Mouse (Mus musculus): ENCODE results near the gene Etfbkmt. TPM values are rescaled to one million over a fixed set of nuclear protein-coding genes. Genes with fewer than 3 reads are reported as not detected.

Gene Etfbkmt
- 13.0 and 15.4 TPM in 2 replicates for polyA plus RNA-seq (2015; fragmentation: Nextera tagmentation; extraction: Ambion mirVana)

DNA sequence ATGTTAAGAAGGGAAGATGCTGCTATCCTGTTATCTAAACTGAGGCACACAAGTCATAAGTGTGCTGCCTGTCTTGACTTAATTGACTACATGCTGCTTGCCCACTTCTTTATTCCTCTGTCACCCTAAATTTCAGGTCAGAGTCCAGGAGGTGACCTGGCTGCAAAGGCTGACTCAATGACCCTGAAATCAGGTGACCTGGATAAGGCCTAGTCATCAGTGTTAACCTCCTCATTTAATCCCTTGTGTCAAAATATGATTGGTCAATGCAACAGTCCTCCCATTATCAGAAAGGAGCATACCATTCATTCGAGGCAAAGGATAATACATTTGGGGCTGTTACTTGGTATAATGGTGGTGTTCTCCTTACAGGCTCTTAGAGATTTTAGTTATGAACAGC is at the start of gene Etfbkmt:
Gene Etfbkmt, plus strand, starts transcription at position 379 of the 400 bp plus-strand sequence.
- 70% methylated on average over 1 of the region's 1 CpGs for WGBS
- H3K4me3 ChIP-seq (replicated peaks): 0 out of 2 replicates have a peak within 1 kb of the TSS, but pooled peaks have one; percentile 54

DNA sequence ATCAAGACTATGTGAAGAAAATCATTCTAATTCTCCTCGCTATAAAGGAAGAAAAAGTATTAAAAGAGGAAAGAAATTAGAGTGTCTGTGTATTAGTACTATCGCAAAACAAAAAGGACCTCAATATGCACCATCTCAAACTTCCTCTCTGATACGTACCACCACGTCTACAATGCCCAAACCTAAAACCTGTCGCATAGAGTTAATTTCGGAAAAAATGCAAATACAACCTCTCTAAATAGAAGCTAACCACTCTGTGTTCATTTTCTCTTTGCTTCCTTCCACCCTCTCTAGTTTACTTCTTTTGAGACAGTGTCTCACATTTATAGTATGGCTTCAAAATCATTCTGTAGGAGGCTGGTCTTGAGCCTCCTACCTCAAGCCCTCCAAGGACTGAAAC is 47.2 kb upstream of the Etfbkmt start:
- Histone ChIP-seq H3K36me3 (no peaks in the 10 kb centered on the region), H3K27ac (replicated peaks) (no peak overlapping the region), H3K4me2 (replicated peaks) (no peak overlapping the region), H3K9ac (no peak overlapping the region), H3K4me1 (no peaks in the 10 kb centered on the region), H3K27me3 (no peaks in the 10 kb centered on the region), H3K9me3 (replicated peaks) (no peaks in the 10 kb centered on the region), H3K4me3 (replicated peaks) (no peak overlapping the region)
- ATAC-seq (ENCODE audit: insufficient number of reproducible peaks, low FRiP score, low TSS enrichment, low read depth): no peak
- WGBS: 95% methylated on average over 6 of the region's 6 CpGs

More for the DNA sequence above, at the start of gene Etfbkmt:
- H3K27ac ChIP-seq (replicated peaks): no peak within 1 kb of the TSS
- no peak within 1 kb of the TSS for H3K9ac ChIP-seq
- H3K4me1 ChIP-seq: 0 out of 2 replicates have a peak, but pooled peaks cover 5% of the 10 kb centered on the region
- ATAC-seq (ENCODE audit: insufficient number of reproducible peaks, low FRiP score, low TSS enrichment, low read depth): no peak
- H3K27me3 ChIP-seq: no peaks in the 10 kb centered on the region
- peaks cover 6% of the 10 kb centered on the region; the same call in 1 of the 2 replicates for H3K36me3 ChIP-seq
- H3K4me2 ChIP-seq (replicated peaks): no peak within 1 kb of the TSS
- H3K9me3 ChIP-seq (replicated peaks): no peaks in the 10 kb centered on the region

DNA sequence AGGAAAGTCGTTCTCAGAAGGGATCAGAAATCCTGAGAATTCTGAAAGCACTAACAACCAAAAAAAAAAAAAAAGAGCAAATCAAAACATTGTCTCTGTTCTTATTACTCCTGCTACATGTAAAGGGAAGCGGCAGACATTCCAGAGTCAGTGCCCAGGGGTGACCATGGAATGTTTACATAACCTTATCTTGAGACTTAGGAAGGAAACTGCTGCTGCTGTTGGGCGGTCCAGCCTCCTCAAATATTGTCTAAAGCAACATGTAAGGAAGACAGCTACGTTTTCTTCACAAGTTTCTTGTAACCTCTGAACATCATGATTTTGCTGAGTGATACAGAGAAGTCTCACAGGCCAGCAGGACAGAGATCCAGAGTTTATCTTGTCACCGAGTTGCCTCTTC is 46.2 kb upstream of the Etfbkmt start:
- Histone ChIP-seq H3K4me2 (replicated peaks) (no peak overlapping the region), H3K9ac (no peak overlapping the region), H3K4me3 (replicated peaks) (no peak overlapping the region), H3K27me3 (no peaks in the 10 kb centered on the region), H3K27ac (replicated peaks) (no peak overlapping the region), H3K4me1 (no peaks in the 10 kb centered on the region), H3K9me3 (replicated peaks) (no peaks in the 10 kb centered on the region), H3K36me3 (no peaks in the 10 kb centered on the region)
- no peak for ATAC-seq (ENCODE audit: insufficient number of reproducible peaks, low FRiP score, low TSS enrichment, low read depth)
- 21% methylated on average over 5 of the region's 5 CpGs for WGBS

DNA sequence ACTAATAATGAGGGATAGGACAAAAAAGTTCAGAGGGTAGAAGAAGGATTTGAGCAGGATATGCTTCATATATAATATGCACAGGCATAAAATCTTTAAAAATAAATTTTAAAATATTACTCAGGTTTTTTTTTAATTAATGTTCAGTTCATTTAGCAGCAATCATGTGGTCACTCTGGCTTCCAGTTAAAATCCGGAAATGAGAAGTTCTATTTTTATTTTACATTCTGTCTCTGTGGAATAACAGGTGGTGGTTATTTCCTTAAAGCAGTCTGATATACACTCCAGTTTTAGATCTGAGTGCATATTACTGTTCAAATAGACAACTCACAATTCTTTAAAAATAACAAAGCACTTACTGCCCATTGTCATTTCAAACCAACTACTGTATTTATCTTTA is 45.1 kb upstream of the Etfbkmt start:
- Histone ChIP-seq H3K9ac (no peak overlapping the region), H3K27ac (replicated peaks) (no peak overlapping the region), H3K27me3 (no peaks in the 10 kb centered on the region), H3K4me3 (replicated peaks) (no peak overlapping the region), H3K36me3 (no peaks in the 10 kb centered on the region), H3K4me1 (no peaks in the 10 kb centered on the region), H3K4me2 (replicated peaks) (no peak overlapping the region), H3K9me3 (replicated peaks) (no peaks in the 10 kb centered on the region)
- 69% methylated on average over 1 of the region's 1 CpGs for WGBS
- no peak for ATAC-seq (ENCODE audit: insufficient number of reproducible peaks, low FRiP score, low TSS enrichment, low read depth)

DNA sequence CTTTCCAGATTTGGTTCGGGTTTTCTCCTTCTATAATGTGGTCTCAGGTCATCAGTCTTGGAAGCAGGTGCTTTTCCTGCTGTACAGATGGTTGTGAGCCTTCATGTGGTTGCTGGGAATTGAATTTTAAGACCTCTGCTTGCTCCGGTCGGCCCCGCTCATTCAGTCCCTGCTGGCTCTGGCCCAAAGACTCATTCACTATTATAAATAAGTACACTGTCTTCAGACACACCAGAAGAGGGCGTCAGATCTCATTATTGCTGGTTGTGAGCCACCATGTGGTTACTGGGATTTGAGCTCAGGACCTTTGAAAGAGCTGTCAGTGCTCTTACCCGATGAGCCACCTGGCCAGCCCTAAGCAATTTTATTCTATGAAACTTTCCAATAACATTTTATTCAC is 44.3 kb upstream of the Etfbkmt start:
- H3K9ac ChIP-seq: no peak overlapping the region
- ATAC-seq (ENCODE audit: insufficient number of reproducible peaks, low FRiP score, low TSS enrichment, low read depth): no peak
- 70% methylated on average over 6 of the region's 6 CpGs for WGBS

DNA sequence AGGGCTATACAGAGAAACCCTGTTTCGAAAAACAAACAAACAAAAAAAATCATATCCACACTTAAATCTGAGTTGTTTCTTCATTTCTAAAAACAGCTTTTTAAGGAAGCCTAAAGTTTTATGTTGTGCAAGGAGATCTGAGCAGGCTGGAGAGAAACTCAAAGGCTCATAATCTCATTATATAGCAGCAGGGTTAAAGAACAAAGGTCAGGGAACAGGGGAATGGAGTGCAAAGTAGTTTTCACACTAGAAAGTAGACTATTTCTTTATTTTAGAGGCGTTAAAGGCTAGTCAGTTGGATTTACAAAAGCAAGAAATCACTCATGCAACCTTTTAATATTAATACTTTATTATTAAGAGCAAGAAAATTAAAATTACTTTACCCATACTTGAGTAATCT is 43.4 kb upstream of the Etfbkmt start:
- H3K27me3 ChIP-seq: no peaks in the 10 kb centered on the region
- no peaks in the 10 kb centered on the region for H3K9me3 ChIP-seq (replicated peaks)
- H3K4me2 ChIP-seq (replicated peaks): no peak overlapping the region
- 88% methylated on average over 2 of the region's 2 CpGs for WGBS
- ATAC-seq (ENCODE audit: insufficient number of reproducible peaks, low FRiP score, low TSS enrichment, low read depth): no peak
- H3K36me3 ChIP-seq: no peaks in the 10 kb centered on the region
- no peak overlapping the region for H3K4me3 ChIP-seq (replicated peaks)
- no peak overlapping the region for H3K9ac ChIP-seq
- no peak overlapping the region for H3K27ac ChIP-seq (replicated peaks)
- no peaks in the 10 kb centered on the region for H3K4me1 ChIP-seq

More for the DNA sequence above, 44.3 kb upstream of the Etfbkmt start:
- no peak overlapping the region for H3K27ac ChIP-seq (replicated peaks)
- H3K4me2 ChIP-seq (replicated peaks): no peak overlapping the region
- no peaks in the 10 kb centered on the region for H3K4me1 ChIP-seq
- H3K4me3 ChIP-seq (replicated peaks): no peak overlapping the region
- no peaks in the 10 kb centered on the region for H3K9me3 ChIP-seq (replicated peaks)
- H3K36me3 ChIP-seq: no peaks in the 10 kb centered on the region
- no peaks in the 10 kb centered on the region for H3K27me3 ChIP-seq

DNA sequence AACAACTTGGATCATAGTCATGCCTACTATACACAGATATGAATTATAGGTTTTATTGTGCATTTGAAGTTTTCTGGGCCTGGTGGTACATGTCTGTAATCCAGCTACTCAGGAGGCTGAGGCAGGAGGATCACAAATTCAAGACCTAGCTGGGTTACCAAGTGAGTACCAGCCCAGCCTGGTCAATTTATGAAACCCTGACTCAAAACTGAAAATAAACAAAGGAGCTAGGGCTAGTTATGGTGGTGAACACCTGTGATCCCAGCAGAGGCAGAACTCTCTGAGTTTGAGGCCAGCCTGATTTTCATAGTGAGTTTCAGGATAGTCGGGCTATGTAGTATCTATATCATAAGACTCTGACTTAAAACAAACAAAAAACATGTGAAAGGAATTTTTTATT is 42.4 kb upstream of the Etfbkmt start:
- Histone ChIP-seq H3K27ac (replicated peaks) (no peak overlapping the region), H3K36me3 (no peaks in the 10 kb centered on the region), H3K9me3 (replicated peaks) (no peaks in the 10 kb centered on the region), H3K4me1 (no peaks in the 10 kb centered on the region), H3K4me2 (replicated peaks) (no peak overlapping the region), H3K9ac (no peak overlapping the region), H3K27me3 (no peaks in the 10 kb centered on the region), H3K4me3 (replicated peaks) (no peak overlapping the region)
- ATAC-seq (ENCODE audit: insufficient number of reproducible peaks, low FRiP score, low TSS enrichment, low read depth): no peak
- WGBS: 94% methylated on average over 1 of the region's 1 CpGs

DNA sequence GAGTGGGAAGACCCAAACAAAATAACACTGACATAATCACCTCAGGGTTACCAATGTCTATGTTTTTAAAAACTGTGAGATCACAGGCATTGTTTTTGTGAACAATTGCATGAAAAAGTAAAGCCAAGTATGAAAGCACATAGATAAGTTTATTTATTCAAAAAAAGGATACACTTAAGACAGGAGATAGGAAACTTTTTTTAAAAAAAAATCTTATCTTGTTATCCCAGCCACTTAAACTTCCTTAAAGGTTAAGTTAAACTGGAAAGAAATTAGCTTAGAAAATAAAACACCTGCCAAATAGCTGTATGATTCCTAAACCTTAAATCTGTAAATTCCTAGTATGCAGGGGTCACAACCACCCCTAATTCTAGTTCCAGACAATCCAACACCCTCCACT is 40.7 kb upstream of the Etfbkmt start:
- Histone ChIP-seq H3K4me2 (replicated peaks) (no peak overlapping the region), H3K27me3 (no peaks in the 10 kb centered on the region), H3K9me3 (replicated peaks) (no peaks in the 10 kb centered on the region), H3K4me3 (replicated peaks) (no peak overlapping the region), H3K4me1 (no peaks in the 10 kb centered on the region), H3K27ac (replicated peaks) (no peak overlapping the region), H3K9ac (no peak overlapping the region), H3K36me3 (no peaks in the 10 kb centered on the region)
- no peak for ATAC-seq (ENCODE audit: insufficient number of reproducible peaks, low FRiP score, low TSS enrichment, low read depth)

DNA sequence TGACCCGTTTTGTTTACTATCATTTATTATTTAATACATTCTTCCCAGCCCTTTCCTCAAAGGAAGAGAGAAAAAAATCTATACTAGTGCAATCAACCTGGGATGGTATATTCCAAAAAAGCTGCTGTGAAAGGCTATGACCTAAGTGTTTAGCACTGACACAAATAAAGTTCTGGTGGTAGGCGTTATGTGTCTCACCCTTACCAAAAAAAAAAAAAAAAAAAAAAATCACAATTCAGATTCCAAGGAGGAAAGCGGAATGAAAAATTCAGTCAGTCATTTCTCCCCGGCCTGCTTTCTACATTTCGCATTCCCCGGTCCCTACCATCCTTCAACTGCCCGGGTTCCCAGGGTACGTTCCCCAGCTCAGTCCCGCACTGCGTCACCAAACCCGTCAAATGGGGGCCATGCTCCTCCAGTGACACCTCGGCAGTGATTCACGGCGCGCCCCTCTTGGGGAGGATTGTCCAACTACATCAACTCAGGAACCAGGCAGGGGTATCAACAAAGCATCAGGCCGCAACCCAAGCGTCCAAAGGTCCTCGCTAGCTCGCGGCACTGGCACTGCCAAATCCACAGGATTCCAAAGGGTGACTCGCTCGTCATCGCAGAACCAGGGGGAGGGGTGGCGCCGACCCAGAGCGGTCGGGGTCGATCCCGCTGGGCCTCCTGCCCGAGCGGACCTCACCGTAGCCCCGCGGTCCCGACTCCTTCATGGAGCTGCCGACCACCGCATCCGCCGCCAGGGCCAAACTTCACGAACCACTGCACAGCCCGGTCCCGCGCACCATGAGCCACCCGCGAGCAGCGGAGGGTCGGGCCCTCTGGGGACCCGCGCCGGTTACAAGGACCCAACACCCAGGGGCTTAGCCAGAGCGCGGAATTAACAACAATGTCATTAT is 39.2 kb upstream of the Etfbkmt start:
- Histone ChIP-seq H3K9me3 (replicated peaks) (no peaks in the 10 kb centered on the region), H3K27me3 (no peaks in the 10 kb centered on the region), H3K4me3 (replicated peaks) (peak overlapping the region; percentile 86), H3K36me3 (no peaks in the 10 kb centered on the region), H3K9ac (peak overlapping the region; percentile 80), H3K4me1 (no peaks in the 10 kb centered on the region), H3K4me2 (replicated peaks) (peak overlapping the region; percentile 84), H3K27ac (replicated peaks) (peak overlapping the region; percentile 93)
- ATAC-seq (ENCODE audit: insufficient number of reproducible peaks, low FRiP score, low TSS enrichment, low read depth): peak; percentile 56
- WGBS: 2% methylated on average over 51 of the region's 52 CpGs

DNA sequence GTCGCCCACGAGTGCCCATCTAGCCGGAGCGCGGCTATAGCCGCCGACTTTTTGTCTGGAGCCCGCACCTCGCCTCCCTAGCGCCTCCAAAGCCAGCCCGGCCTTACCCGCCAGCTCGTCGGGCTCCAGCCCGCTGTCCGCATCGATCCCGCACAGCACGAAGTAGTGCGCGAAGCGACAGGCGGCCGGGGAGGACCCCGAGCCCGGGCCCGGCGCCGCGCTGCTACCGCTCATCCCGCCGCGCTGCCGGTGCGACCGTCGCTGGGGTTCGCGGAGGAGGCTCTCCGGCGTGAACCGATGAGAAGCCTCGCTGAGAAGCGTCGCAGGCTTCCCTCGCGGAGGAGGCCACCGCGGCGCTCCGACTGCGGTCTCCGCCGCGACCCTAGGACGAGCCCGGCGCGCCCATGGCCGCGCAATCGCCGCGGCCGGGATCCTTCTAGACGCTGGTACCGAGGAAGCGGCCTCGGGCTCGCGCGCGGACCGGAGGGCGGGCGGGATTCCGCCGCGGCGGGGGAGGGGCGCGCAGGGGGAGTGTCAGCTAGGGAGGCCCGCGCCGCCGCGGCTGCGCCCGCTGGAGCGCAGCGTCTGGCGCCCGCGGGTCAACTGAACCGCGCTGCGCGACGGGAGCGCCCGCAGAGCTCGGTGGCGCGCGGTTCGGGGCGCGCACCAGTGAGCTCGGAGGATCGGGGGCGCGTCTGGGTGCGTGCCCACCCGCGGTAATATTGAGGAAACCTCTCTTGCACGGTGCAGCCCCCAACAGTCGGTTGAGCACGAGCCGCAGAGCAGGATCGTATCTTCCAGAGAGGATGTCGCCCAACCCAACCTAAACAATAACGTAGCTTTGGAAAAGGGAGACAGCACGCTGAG is 38.3 kb upstream of the Etfbkmt start, which contains the start of gene Dennd5b:
Gene Dennd5b, minus strand, starts transcription at position 605 of the 867 bp plus-strand sequence.
- under 1% methylated on average over 124 of the region's 124 CpGs for WGBS
- H3K4me2 ChIP-seq (replicated peaks): peak within 1 kb of the TSS; percentile 84
- ATAC-seq (ENCODE audit: insufficient number of reproducible peaks, low FRiP score, low TSS enrichment, low read depth): peak; percentile 92
- H3K4me3 ChIP-seq (replicated peaks): peak within 1 kb of the TSS; percentile 86
- H3K9me3 ChIP-seq (replicated peaks): no peaks in the 10 kb centered on the region
- H3K9ac ChIP-seq: peak within 1 kb of the TSS; percentile 80
- H3K27me3 ChIP-seq: no peaks in the 10 kb centered on the region
- H3K27ac ChIP-seq (replicated peaks): peak within 1 kb of the TSS; percentile 93
- no peaks in the 10 kb centered on the region for H3K36me3 ChIP-seq
- H3K4me1 ChIP-seq: no peaks in the 10 kb centered on the region

DNA sequence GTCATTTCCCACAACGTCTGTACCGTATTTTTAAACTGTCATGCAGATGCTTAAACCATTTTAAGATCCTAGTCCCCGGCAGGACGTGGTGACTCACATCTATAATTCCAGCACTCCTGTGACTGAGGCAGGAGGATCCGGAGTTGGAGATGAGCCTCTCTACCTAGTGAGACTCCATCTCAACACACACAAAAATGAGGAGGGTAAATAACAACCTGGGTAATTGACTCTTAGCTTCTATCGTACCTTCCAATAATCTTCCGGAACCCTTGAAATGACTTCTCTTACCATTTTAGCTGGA is 37.8 kb upstream of the Etfbkmt start:
- 12% methylated on average over 7 of the region's 7 CpGs for WGBS
- peak overlapping the region; percentile 86 for H3K4me3 ChIP-seq (replicated peaks)
- peak overlapping the region; percentile 93 for H3K27ac ChIP-seq (replicated peaks)
- no peaks in the 10 kb centered on the region for H3K27me3 ChIP-seq
- no peaks in the 10 kb centered on the region for H3K9me3 ChIP-seq (replicated peaks)
- no peaks in the 10 kb centered on the region for H3K4me1 ChIP-seq
- no peak; the same call in 1 of the 2 replicates for ATAC-seq (ENCODE audit: insufficient number of reproducible peaks, low FRiP score, low TSS enrichment, low read depth)
- H3K4me2 ChIP-seq (replicated peaks): peak overlapping the region; percentile 84
- H3K36me3 ChIP-seq: no peaks in the 10 kb centered on the region
- H3K9ac ChIP-seq: peak overlapping the region; percentile 80
